Mouse (Mus musculus) erythroblast, embryonic 14.5 days (primary cell): ENCODE results near the gene Prdm1. TPM values are rescaled to one million over a fixed set of nuclear protein-coding genes. Genes with fewer than 3 reads are reported as not detected.

Experiments
- H3K27me3 ChIP-seq: 2 replicates; pipeline ENCODE4 v1.6.1; 2012; ENCODE audit warnings: inconsistent platforms; ENCODE audit not compliant: control insufficient read depth
- H3K36me3 ChIP-seq: 2 replicates; pipeline ENCODE4 v1.6.1; 2012; ENCODE audit warnings: mild to moderate bottlenecking, inconsistent platforms; ENCODE audit not compliant: control insufficient read depth
- H3K4me1 ChIP-seq: 2 replicates; pipeline ENCODE4 v1.6.1; 2012; ENCODE audit warnings: inconsistent platforms; ENCODE audit not compliant: control insufficient read depth
- H3K4me3 ChIP-seq: replicated peaks from 2 replicates; pipeline ENCODE3; 2012; ENCODE audit warnings: moderate library complexity, mild to moderate bottlenecking, inconsistent platforms
- H3K9me3 ChIP-seq: 2 replicates; pipeline ENCODE4 v1.6.1; 2012; ENCODE audit warnings: low read length, inconsistent platforms, mixed read lengths; ENCODE audit not compliant: control insufficient read depth
- GATA1 ChIP-seq: IDR thresholded peaks from 2 replicates; pipeline ENCODE4 v1.6.1; 2012; ENCODE audit warnings: low read length, inconsistent platforms, mixed read lengths
- TAL1 ChIP-seq: IDR thresholded peaks from 3 replicates; pipeline ENCODE4 v1.6.1; 2012; ENCODE audit warnings: low read length, inconsistent platforms, mixed read lengths
- polyA plus RNA-seq: library from polyadenylated mRNA; stranded (reverse); fragments of >175 nt; gene quantifications from 2 replicates; pipeline ENCODE4 v1.2.3, GENCODE M21; 2012

Gene Prdm1
- polyA plus RNA-seq, 1 experiment, result not detected

DNA sequence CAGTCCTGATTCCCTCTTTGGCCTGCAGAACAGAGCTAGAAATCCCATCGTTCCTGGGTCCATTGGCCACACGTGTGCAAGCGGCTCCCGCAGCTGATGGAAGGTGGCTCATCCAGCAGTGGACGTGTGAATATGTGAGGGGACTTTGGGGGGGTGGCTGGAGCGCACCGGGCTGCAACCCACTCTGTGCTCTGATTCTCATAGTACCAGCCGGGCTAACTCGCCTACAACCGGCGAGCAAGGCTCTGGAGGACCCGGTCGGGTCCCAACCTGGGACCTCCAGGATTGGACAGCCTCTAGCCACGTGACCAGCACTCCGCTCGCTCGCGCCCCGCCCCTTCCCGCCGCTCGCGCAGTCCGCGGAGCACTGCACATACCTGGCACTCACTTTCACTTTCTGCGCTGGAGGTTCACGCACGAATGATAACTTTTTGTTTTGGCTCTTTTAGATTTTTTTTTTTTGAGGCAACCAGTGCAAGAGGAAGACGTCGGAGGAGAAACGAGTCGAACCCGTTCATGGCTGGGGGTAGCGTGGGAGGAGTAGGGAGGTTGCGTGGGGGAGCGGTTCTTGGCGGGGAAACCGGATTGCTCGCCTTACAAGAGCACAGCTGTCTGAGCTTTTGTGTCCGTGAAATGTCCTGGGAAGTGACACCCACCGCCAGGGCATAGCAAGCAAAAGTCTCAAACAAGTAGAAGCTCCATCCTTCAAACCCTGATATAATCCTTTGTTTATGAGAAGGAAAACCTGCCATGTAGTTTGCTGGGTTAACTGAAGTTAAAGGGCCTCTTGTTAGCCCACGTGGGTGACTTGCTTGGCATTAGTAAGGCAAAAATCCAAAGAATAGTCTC, 1.1 kb upstream of the Prdm1 start:
- H3K36me3 ChIP-seq, result no peaks in the 10 kb centered on the region
- H3K4me3 ChIP-seq, result peak overlapping the region; percentile 71
- H3K9me3 ChIP-seq, result peaks cover 5% of the 10 kb centered on the region; the same call in 1 of the 2 replicates
- peaks cover 50% of the 10 kb centered on the region for H3K27me3 ChIP-seq
- H3K4me1 ChIP-seq, result peaks cover 16% of the 10 kb centered on the region
- TF ChIP-seq GATA1, result no peak
- TF ChIP-seq TAL1, result no peak

DNA sequence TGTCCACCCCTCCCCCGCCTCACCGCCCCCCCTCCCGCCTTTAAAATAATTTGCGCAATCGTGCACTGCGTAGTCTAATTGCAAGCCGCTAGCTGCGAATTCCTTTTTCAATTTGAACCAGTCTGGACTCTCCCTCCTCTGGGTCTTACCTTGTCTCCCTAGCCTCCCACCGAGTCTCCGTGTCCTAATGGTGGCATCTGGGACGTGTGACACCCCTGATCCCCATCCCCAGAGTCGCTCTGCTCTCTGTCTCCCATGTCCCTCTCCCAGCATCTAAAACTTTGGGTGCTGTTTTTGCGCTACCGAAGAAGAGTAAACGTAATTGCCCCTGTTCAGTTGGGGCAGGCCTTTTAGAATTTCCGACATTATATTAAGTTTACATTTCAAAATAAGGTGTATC, 650 bp downstream of the Prdm1 start:
- H3K4me1 ChIP-seq, result peaks cover 16% of the 10 kb centered on the region
- TF ChIP-seq GATA1 (no peak), TAL1 (no peak)
- no peak overlapping the region for H3K4me3 ChIP-seq
- H3K27me3 ChIP-seq, result peaks cover 62% of the 10 kb centered on the region
- no peaks in the 10 kb centered on the region for H3K36me3 ChIP-seq
- peaks cover 5% of the 10 kb centered on the region; the same call in 1 of the 2 replicates for H3K9me3 ChIP-seq

DNA sequence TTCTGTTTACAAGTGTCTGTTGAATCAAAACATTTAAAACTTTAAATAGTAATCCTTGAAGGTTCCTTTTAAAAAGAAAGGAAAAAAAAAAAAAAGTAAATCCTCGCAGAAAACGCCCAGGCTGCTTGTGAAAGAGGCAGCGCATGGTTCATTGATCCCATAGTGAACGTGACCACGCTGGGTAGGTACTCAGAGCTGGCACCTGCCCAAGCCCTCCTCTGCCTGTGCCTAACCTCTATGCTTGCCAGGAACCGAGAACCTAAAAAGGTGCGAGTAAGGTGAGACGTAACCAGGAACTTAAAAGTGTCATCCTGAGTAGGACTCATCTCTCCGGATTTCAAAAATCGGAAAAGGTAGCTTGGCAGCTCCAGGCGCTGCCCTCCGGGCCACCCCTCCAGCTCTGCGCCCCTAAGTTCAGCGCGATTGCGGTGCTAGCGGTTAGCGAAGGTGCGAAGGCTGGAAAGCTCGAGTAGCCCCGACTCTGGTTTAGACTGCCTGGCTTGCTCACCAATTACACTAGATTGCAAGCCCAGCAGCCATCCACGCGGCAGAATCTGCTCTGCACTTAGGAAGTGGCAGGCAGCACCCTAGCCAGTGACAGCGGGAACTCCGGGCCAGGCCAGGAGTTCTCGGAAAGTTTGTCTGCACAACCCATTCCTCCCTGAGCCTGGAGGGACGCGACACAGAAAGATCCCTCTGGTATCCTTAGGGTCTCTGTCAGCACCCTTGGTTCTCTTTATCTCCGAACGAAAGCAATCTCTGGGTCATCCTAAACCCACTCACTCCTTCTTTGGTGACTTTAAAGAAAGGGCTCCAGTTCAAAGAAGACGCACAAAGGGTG, 1.3 kb downstream of the Prdm1 start:
- peaks cover 16% of the 10 kb centered on the region for H3K4me1 ChIP-seq
- TF ChIP-seq GATA1 (no peak), TAL1 (no peak)
- no peaks in the 10 kb centered on the region for H3K36me3 ChIP-seq
- H3K27me3 ChIP-seq, result peaks cover 62% of the 10 kb centered on the region
- no peak overlapping the region for H3K4me3 ChIP-seq
- peaks cover 5% of the 10 kb centered on the region; the same call in 1 of the 2 replicates for H3K9me3 ChIP-seq

DNA sequence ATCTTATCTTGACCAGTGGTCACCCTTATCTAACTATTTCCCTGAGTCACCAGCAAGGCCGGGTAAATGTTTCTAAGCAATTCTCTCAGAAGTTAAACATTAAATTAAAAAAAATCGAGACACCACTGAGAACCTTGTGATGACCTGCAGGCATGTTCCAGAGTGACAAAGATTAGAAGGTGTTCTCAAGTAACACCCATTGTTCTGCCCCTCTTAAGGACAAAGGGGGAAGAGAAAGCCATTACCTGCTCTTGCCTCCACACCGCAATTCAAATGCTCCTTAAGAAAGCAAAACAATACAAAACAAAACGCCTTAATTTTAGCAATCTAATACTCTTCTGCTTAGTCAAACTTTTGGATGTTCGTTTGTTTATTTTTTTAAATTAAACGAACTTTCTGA, 8.1 kb downstream of the Prdm1 start:
- Histone ChIP-seq H3K4me3 (no peak overlapping the region), H3K27me3 (peaks cover 20% of the 10 kb centered on the region)

DNA sequence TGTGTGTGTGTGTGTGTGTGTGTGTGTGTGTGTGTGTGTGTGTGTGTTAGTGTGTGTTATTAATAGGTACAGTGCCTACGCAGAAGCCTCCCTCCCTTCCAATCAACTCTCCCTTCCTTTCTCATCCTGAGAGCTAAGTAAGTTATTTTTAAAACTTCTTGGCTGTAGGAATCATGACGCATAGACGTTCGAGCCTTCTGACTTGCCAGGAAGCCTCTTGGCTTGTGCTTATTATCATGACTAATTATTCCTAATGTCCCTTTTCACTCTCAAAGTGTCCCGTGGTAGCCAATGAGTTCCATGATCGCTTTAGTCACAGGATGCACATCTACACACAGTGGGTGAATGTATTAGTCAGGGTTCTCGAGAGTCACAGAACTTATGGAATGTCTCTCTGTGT, 9.7 kb downstream of the Prdm1 start:
- Histone ChIP-seq H3K27me3 (peaks cover 5% of the 10 kb centered on the region), H3K4me3 (no peak overlapping the region), H3K9me3 (no peaks in the 10 kb centered on the region), H3K36me3 (no peaks in the 10 kb centered on the region), H3K4me1 (no peaks in the 10 kb centered on the region)
- TF ChIP-seq GATA1 (no peak), TAL1 (no peak)

More for the DNA sequence above, 8.1 kb downstream of the Prdm1 start:
- TF ChIP-seq TAL1 (no peak), GATA1 (no peak)
- Histone ChIP-seq H3K4me1 (no peaks in the 10 kb centered on the region), H3K36me3 (no peaks in the 10 kb centered on the region), H3K9me3 (no peaks in the 10 kb centered on the region)

DNA sequence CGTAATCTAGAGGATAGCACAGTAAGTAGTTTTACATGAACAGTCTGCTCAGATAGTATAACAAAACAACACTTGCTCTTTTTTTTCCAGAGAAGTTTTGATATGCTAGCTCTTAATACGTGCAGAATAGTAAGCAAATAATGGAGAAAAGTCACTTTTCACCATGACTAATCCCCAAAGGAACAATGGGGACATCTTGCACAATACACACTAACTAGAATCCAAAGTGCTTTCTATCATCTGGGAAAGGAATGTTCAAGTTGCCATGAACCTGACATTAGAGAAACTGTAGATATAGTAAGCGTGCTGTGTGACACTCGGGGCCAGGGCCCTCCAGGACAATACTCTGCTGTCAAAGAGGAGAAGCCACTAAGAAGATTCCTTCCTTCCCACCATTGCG, 15.2 kb downstream of the Prdm1 start:
- Histone ChIP-seq H3K27me3 (no peaks in the 10 kb centered on the region), H3K9me3 (no peaks in the 10 kb centered on the region), H3K36me3 (no peaks in the 10 kb centered on the region), H3K4me1 (peaks cover 1% of the 10 kb centered on the region; the same call in 1 of the 2 replicates), H3K4me3 (no peak overlapping the region)
- TF ChIP-seq GATA1 (no peak), TAL1 (no peak)

DNA sequence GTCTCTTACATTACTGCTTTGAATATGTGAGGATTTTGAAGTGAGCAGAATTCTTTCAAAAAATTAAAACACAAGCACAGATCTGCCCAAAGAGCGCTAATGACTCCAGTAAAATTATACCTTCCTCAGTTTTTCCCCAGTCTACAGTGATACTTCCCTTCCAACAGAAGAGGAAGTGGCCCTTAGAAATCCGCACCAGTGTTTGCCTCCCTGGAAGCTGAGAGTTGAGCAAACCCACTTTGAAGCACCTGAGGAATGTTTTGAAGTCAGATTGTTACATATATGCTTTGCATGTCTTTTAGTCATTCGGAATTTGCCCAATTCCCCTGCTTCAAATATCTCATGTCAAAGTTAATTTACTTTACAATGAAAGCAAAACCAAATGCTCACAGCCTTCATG, 17.3 kb downstream of the Prdm1 start:
- Histone ChIP-seq H3K4me3 (no peak overlapping the region), H3K4me1 (peaks cover 2% of the 10 kb centered on the region; the same call in 1 of the 2 replicates), H3K36me3 (no peaks in the 10 kb centered on the region), H3K27me3 (no peaks in the 10 kb centered on the region), H3K9me3 (no peaks in the 10 kb centered on the region)
- TF ChIP-seq TAL1 (no peak), GATA1 (no peak)

DNA sequence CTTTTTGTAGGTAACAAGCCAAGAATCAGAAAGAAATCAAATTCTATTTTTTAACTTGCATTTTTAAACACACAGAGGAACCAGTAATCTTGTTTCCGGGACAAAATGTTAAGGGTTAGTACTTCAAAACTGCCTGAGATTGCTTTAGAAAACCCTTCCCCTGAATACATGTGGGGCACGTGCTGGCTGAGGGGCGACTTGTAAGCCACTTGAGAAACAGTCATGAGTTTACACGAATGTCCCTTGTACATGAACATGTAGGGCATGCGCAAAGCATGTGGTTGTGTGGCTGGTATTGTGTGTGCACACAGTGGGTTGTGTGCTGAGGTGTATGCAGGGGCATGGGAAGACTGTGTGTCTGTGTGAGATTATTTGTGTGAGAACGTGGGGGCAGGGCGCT, 19.7 kb downstream of the Prdm1 start:
- H3K4me3 ChIP-seq, result no peak overlapping the region
- TF ChIP-seq TAL1, result no peak
- no peak for TF ChIP-seq GATA1

DNA sequence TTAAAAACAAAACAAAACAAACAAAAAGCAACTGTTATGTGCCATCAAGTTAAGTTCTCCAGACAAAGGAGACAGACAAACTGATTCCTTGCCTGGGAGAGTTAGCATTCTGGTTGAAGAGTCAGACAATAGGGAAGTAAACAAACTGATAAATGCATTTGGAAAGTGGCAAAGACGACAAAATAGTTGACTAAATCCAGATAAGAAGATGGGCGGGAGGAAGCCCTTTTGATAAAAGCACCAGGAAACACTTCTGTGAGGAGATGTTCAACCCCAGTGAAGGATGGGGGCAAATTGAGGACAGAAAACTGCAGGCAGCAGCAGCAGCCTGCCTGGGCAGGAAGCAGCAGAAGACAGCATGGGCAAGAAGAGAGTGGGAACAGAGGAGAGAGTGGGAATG, 20.3 kb downstream of the Prdm1 start:
- H3K4me3 ChIP-seq, result no peak overlapping the region
- H3K36me3 ChIP-seq, result no peaks in the 10 kb centered on the region
- peaks cover 2% of the 10 kb centered on the region; the same call in 1 of the 2 replicates for H3K4me1 ChIP-seq
- no peaks in the 10 kb centered on the region for H3K27me3 ChIP-seq
- H3K9me3 ChIP-seq, result no peaks in the 10 kb centered on the region
- no peak for TF ChIP-seq TAL1
- TF ChIP-seq GATA1, result no peak

More for the DNA sequence above, 19.7 kb downstream of the Prdm1 start:
- Histone ChIP-seq H3K4me1 (peaks cover 2% of the 10 kb centered on the region; the same call in 1 of the 2 replicates), H3K27me3 (no peaks in the 10 kb centered on the region), H3K9me3 (no peaks in the 10 kb centered on the region), H3K36me3 (no peaks in the 10 kb centered on the region)
